Mouse (Mus musculus): ENCODE measurements around the gene Akr1b7. TPM values are rescaled to one million over a fixed set of nuclear protein-coding genes. Genes with fewer than 3 reads are reported as not detected.

Gene Akr1b7
- polyA plus RNA-seq, 3 experiments from 2014 or later: not detected

GRCm38 (mm10) chr6:34441556-34442257 lies 29.6 kb downstream of the Akr1b7 start:
- ATAC-seq: no peak

GRCm38 (mm10) chr6:34443791-34444190 lies 31.7 kb downstream of the Akr1b7 start:
- no peak for ATAC-seq

GRCm38 (mm10) chr6:34447961-34448360 lies 35.8 kb downstream of the Akr1b7 start:
- ATAC-seq: peak; percentile 74

GRCm38 (mm10) chr6:34448696-34449095 lies 36.6 kb downstream of the Akr1b7 start:
- ATAC-seq: no peak

GRCm38 (mm10) chr6:34452963-34453770 lies 41.0 kb downstream of the Akr1b7 start:
- no peak for ATAC-seq

GRCm38 (mm10) chr6:34459456-34459855 lies 47.3 kb downstream of the Akr1b7 start:
- ATAC-seq: no peak

- ATAC-seq: no peak
Measured at GRCm38 (mm10) chr6:34460651-34461050, 48.5 kb downstream of the Akr1b7 start.

GRCm38 (mm10) chr6:34463582-34463981 lies 51.4 kb downstream of the Akr1b7 start:
- no peak for ATAC-seq

GRCm38 (mm10) chr6:34471434-34472110 lies 59.4 kb downstream of the Akr1b7 start:
- ATAC-seq: no peak

Other genes starting within 250 kb of the Akr1b7 start
- 10 to 100 TPM; 28.3 to 31.6 (median 31.2) TPM for gene Slc35b4, start 235.2 kb upstream of the Akr1b7 start, polyA plus RNA-seq (2017; shearing (Covaris generic))
- gene Akr1b3, start 94.9 kb upstream of the Akr1b7 start, polyA plus RNA-seq (2017; shearing (Covaris generic)): 100 to 1,000 TPM; 371 to 476 (median 432) TPM
- under 1 TPM in 1 of 3 experiments, not detected in 2; 0.58 TPM for gene Akr1b8, start 58.2 kb upstream of the Akr1b7 start, polyA plus RNA-seq (2017; shearing (Covaris generic))
- 10 to 100 TPM; 42.7 to 61.2 (median 50.5) TPM for gene Akr1b10, start 28.1 kb upstream of the Akr1b7 start, polyA plus RNA-seq (2017; shearing (Covaris generic))
- gene Bpgm, start 63.9 kb downstream of the Akr1b7 start, polyA plus RNA-seq (2017; shearing (Covaris generic)): 10 to 100 TPM; 18.5 to 29.6 (median 20.1) TPM
- gene Cald1, start 186.2 kb downstream of the Akr1b7 start, polyA plus RNA-seq (2017; shearing (Covaris generic)): under 1 TPM in 2 of 3 experiments, not detected in 1; 0.21 to 0.59 TPM